Mouse (Mus musculus): ENCODE results near the gene Cracr2b.

The Cracr2b gene

GRCm38 (mm10) chr7:141454967-141455551, 5.8 kb upstream of the Cracr2b start, which contains the start of gene Pnpla2:
Pnpla2 (plus strand) TSS chr7:141455198.
- DNase-seq: peak; percentile 92 to 97

- peak; percentile 73 to 74 for DNase-seq
Observed at GRCm38 (mm10) chr7:141455610-141456314, 5.1 kb upstream of the Cracr2b start.

- peak; percentile 28 to 33 for DNase-seq
Observed at GRCm38 (mm10) chr7:141456739-141457138, 4.2 kb upstream of the Cracr2b start.

- DNase-seq: peak in 1 of 2 experiments; percentile 46
Observed at GRCm38 (mm10) chr7:141457236-141457635, 3.7 kb upstream of the Cracr2b start.

GRCm38 (mm10) chr7:141457986-141458660, 2.8 kb upstream of the Cracr2b start:
- DNase-seq: peak; percentile 68 to 79

- DNase-seq: no peak
Observed at GRCm38 (mm10) chr7:141458661-141459060, 2.2 kb upstream of the Cracr2b start.

GRCm38 (mm10) chr7:141459301-141459711, 1.6 kb upstream of the Cracr2b start:
- peak; percentile 82 to 85 for DNase-seq

GRCm38 (mm10) chr7:141460001-141460390, 898 bp upstream of the Cracr2b start:
- peak; percentile 24 to 30 for DNase-seq

GRCm38 (mm10) chr7:141461521-141462332, 833 bp downstream of the Cracr2b start:
- peak; percentile 34 to 53 for DNase-seq

GRCm38 (mm10) chr7:141462333-141462821, 1.5 kb downstream of the Cracr2b start:
- peak; percentile 25 to 48 for DNase-seq

- peak; percentile 15 to 21 for DNase-seq
Observed at GRCm38 (mm10) chr7:141463824-141464602, 3.1 kb downstream of the Cracr2b start.

GRCm38 (mm10) chr7:141464603-141465201, 3.8 kb downstream of the Cracr2b start:
- DNase-seq: peak; percentile 30 to 51

GRCm38 (mm10) chr7:141465388-141466044, 4.6 kb downstream of the Cracr2b start:
- DNase-seq: peak; percentile 13 to 35

GRCm38 (mm10) chr7:141466045-141466394, 5.1 kb downstream of the Cracr2b start:
- peak in 1 of 2 experiments; percentile 13 for DNase-seq

GRCm38 (mm10) chr7:141466607-141467148, 5.8 kb downstream of the Cracr2b start:
- peak in 1 of 2 experiments; percentile 45 for DNase-seq

GRCm38 (mm10) chr7:141467230-141468030, 6.5 kb downstream of the Cracr2b start, which contains the start of gene Cd151:
Cd151 (plus strand) TSS chr7:141467392.
- DNase-seq: peak; percentile 70 to 83

- DNase-seq: no peak
Observed at GRCm38 (mm10) chr7:141468164-141468521, 7.2 kb downstream of the Cracr2b start.

- peak; percentile 53 to 62 for DNase-seq
Observed at GRCm38 (mm10) chr7:141468522-141469211, 7.8 kb downstream of the Cracr2b start.

GRCm38 (mm10) chr7:141469352-141469751, 8.5 kb downstream of the Cracr2b start:
- peak in 1 of 2 experiments; percentile 14 for DNase-seq
